Mouse (Mus musculus): Measurements from ENCODE around the gene Top3b. TPM values are rescaled to one million over a fixed set of nuclear protein-coding genes. Genes with fewer than 3 reads are reported as not detected.
"Not testable (repeated sequence)": the region's sequence is repeated elsewhere in the genome, so short reads cannot be mapped to it uniquely, and the experiment has no call there.

Gene Top3b
- polyA plus RNA-seq, 1 experiment: 87.1 TPM

GRCm38 (mm10) chr16:16852411-16852810 lies 18.1 kb upstream of the Top3b start:
- H3K36me3 ChIP-seq (ENCODE audit: control insufficient read depth, insufficient read depth, low read length): no peaks in the 10 kb centered on the region
- H3K4me1 ChIP-seq (ENCODE audit: control insufficient read depth, insufficient read depth, low read length): no peaks in the 10 kb centered on the region
- no peak overlapping the region for H3K4me3 ChIP-seq (ENCODE audit: control insufficient read depth, low read depth, low read length)
- H3K27me3 ChIP-seq (ENCODE audit: control insufficient read depth, insufficient read depth, low read length): no peaks in the 10 kb centered on the region
- TF ChIP-seq POLR2A (IDR thresholded peaks at IDR 0.05; ENCODE audit: control insufficient read depth, low read depth, low read length): no peak
- TF ChIP-seq CTCF (IDR thresholded peaks at IDR 0.05; ENCODE audit: control insufficient read depth, insufficient read depth, insufficient replicate concordance, low read depth, low read length): no peak
- no peak overlapping the region for H3K27ac ChIP-seq (ENCODE audit: control insufficient read depth, insufficient read depth, low read depth, low read length)

GRCm38 (mm10) chr16:16854836-16855235 lies 15.7 kb upstream of the Top3b start:
- H3K4me1 ChIP-seq (ENCODE audit: control insufficient read depth, insufficient read depth, low read length): no peaks in the 10 kb centered on the region

GRCm38 (mm10) chr16:16855541-16855940 lies 15.0 kb upstream of the Top3b start:
- Histone ChIP-seq H3K4me1 (ENCODE audit: control insufficient read depth, insufficient read depth, low read length) (no peaks in the 10 kb centered on the region), H3K27ac (ENCODE audit: control insufficient read depth, insufficient read depth, low read depth, low read length) (no peak overlapping the region), H3K4me3 (ENCODE audit: control insufficient read depth, low read depth, low read length) (no peak overlapping the region), H3K36me3 (ENCODE audit: control insufficient read depth, insufficient read depth, low read length) (no peaks in the 10 kb centered on the region), H3K27me3 (ENCODE audit: control insufficient read depth, insufficient read depth, low read length) (no peaks in the 10 kb centered on the region)
- no peak for TF ChIP-seq POLR2A (IDR thresholded peaks at IDR 0.05; ENCODE audit: control insufficient read depth, low read depth, low read length)
- TF ChIP-seq CTCF (IDR thresholded peaks at IDR 0.05; ENCODE audit: control insufficient read depth, insufficient read depth, insufficient replicate concordance, low read depth, low read length): no peak

More at GRCm38 (mm10) chr16:16854836-16855235, 15.7 kb upstream of the Top3b start:
- no peaks in the 10 kb centered on the region for H3K27me3 ChIP-seq (ENCODE audit: control insufficient read depth, insufficient read depth, low read length)
- no peak overlapping the region for H3K4me3 ChIP-seq (ENCODE audit: control insufficient read depth, low read depth, low read length)
- TF ChIP-seq CTCF (IDR thresholded peaks at IDR 0.05; ENCODE audit: control insufficient read depth, insufficient read depth, insufficient replicate concordance, low read depth, low read length): no peak
- no peak for TF ChIP-seq POLR2A (IDR thresholded peaks at IDR 0.05; ENCODE audit: control insufficient read depth, low read depth, low read length)
- H3K36me3 ChIP-seq (ENCODE audit: control insufficient read depth, insufficient read depth, low read length): no peaks in the 10 kb centered on the region
- H3K27ac ChIP-seq (ENCODE audit: control insufficient read depth, insufficient read depth, low read depth, low read length): no peak overlapping the region

- not testable (repeated sequence) for H3K27ac ChIP-seq (ENCODE audit: control insufficient read depth, insufficient read depth, low read depth, low read length); H3K36me3 ChIP-seq (ENCODE audit: control insufficient read depth, insufficient read depth, low read length); H3K27me3 ChIP-seq (ENCODE audit: control insufficient read depth, insufficient read depth, low read length); H3K4me3 ChIP-seq (ENCODE audit: control insufficient read depth, low read depth, low read length); H3K4me1 ChIP-seq (ENCODE audit: control insufficient read depth, insufficient read depth, low read length)
Observed at GRCm38 (mm10) chr16:16856054-16856453, 14.5 kb upstream of the Top3b start.

- Histone ChIP-seq H3K4me3 (ENCODE audit: control insufficient read depth, low read depth, low read length) (no peak overlapping the region), H3K4me1 (ENCODE audit: control insufficient read depth, insufficient read depth, low read length) (no peaks in the 10 kb centered on the region), H3K27ac (ENCODE audit: control insufficient read depth, insufficient read depth, low read depth, low read length) (no peak overlapping the region), H3K27me3 (ENCODE audit: control insufficient read depth, insufficient read depth, low read length) (no peaks in the 10 kb centered on the region), H3K36me3 (ENCODE audit: control insufficient read depth, insufficient read depth, low read length) (no peaks in the 10 kb centered on the region)
- no peak for TF ChIP-seq POLR2A (IDR thresholded peaks at IDR 0.05; ENCODE audit: control insufficient read depth, low read depth, low read length)
- TF ChIP-seq CTCF (IDR thresholded peaks at IDR 0.05; ENCODE audit: control insufficient read depth, insufficient read depth, insufficient replicate concordance, low read depth, low read length): no peak
Observed at GRCm38 (mm10) chr16:16856731-16857476, 13.6 kb upstream of the Top3b start.

- no peaks in the 10 kb centered on the region; the same call in 1 of the 2 replicates for H3K4me1 ChIP-seq (ENCODE audit: control insufficient read depth, insufficient read depth, low read length)
- H3K27ac ChIP-seq (ENCODE audit: control insufficient read depth, insufficient read depth, low read depth, low read length): no peak overlapping the region
- no peak overlapping the region for H3K4me3 ChIP-seq (ENCODE audit: control insufficient read depth, low read depth, low read length)
Observed at GRCm38 (mm10) chr16:16862288-16862687, 8.2 kb upstream of the Top3b start.

GRCm38 (mm10) chr16:16863978-16864377 lies 6.6 kb upstream of the Top3b start, which contains the start of gene Igll1:
Gene Igll1 (minus strand): TSS chr16:16863985.
- no peaks in the 10 kb centered on the region for H3K27me3 ChIP-seq (ENCODE audit: control insufficient read depth, insufficient read depth, low read length)
- no peaks in the 10 kb centered on the region; the same call in 1 of the 2 replicates for H3K4me1 ChIP-seq (ENCODE audit: control insufficient read depth, insufficient read depth, low read length)
- no peaks in the 10 kb centered on the region for H3K36me3 ChIP-seq (ENCODE audit: control insufficient read depth, insufficient read depth, low read length)
- H3K27ac ChIP-seq (ENCODE audit: control insufficient read depth, insufficient read depth, low read depth, low read length): no peak within 1 kb of the TSS
- no peak for TF ChIP-seq CTCF (IDR thresholded peaks at IDR 0.05; ENCODE audit: control insufficient read depth, insufficient read depth, insufficient replicate concordance, low read depth, low read length)
- TF ChIP-seq POLR2A (IDR thresholded peaks at IDR 0.05; ENCODE audit: control insufficient read depth, low read depth, low read length): no peak
- no peak within 1 kb of the TSS for H3K4me3 ChIP-seq (ENCODE audit: control insufficient read depth, low read depth, low read length)

More at GRCm38 (mm10) chr16:16862288-16862687, 8.2 kb upstream of the Top3b start:
- Histone ChIP-seq H3K27me3 (ENCODE audit: control insufficient read depth, insufficient read depth, low read length) (no peaks in the 10 kb centered on the region), H3K36me3 (ENCODE audit: control insufficient read depth, insufficient read depth, low read length) (no peaks in the 10 kb centered on the region)
- TF ChIP-seq POLR2A (IDR thresholded peaks at IDR 0.05; ENCODE audit: control insufficient read depth, low read depth, low read length) (no peak), CTCF (IDR thresholded peaks at IDR 0.05; ENCODE audit: control insufficient read depth, insufficient read depth, insufficient replicate concordance, low read depth, low read length) (no peak)
